Mouse (Mus musculus) lung, postnatal 0 days (tissue): ENCODE results near the gene Klf4. TPM values are rescaled to one million over a fixed set of nuclear protein-coding genes. Genes with fewer than 3 reads are reported as not detected.

Experiments used
- ATAC-seq: fragments of 200-750 bp; cut with Nextera tagmentation; 2 replicates; pipeline ENCODE4 v1.8.0; 2017; ENCODE audit warnings: moderate library complexity
- DNase-seq: peaks from one replicate; pipeline ENCODE4 v3.0.0-alpha.2; 2016; ENCODE audit warnings: low spot score
- H3K27ac ChIP-seq: fragments of 300-500 bp; sonication (generic); 2 replicates; pipeline ENCODE4 v1.5.1; 2014; ENCODE audit warnings: antibody characterized with exemption, mild to moderate bottlenecking, low read length, mixed read lengths
- H3K27me3 ChIP-seq: fragments of 300-500 bp; sonication (generic); replicated peaks from 2 replicates; pipeline ENCODE4 v1.6.1; 2014; ENCODE audit warnings: low read length, mixed read lengths; ENCODE audit not compliant: insufficient read depth
- H3K36me3 ChIP-seq: fragments of 300-500 bp; sonication (generic); 2 replicates; pipeline ENCODE4 v1.6.1; 2014; ENCODE audit warnings: low read length, mixed read lengths; ENCODE audit not compliant: insufficient read depth
- H3K4me1 ChIP-seq: fragments of 300-500 bp; sonication (generic); 2 replicates; pipeline ENCODE4 v1.6.1; 2014; ENCODE audit warnings: antibody characterized with exemption, low read depth, low read length, mixed read lengths; ENCODE audit not compliant: insufficient read depth
- H3K4me2 ChIP-seq: fragments of 300-500 bp; sonication (generic); replicated peaks from 2 replicates; pipeline ENCODE4 v1.6.1; 2014; ENCODE audit warnings: low read depth, mild to moderate bottlenecking, low read length, moderate library complexity, mixed read lengths
- H3K4me3 ChIP-seq: fragments of 300-500 bp; sonication (generic); 2 replicates; pipeline ENCODE4 v1.5.1; 2014; ENCODE audit warnings: low read depth, low read length
- H3K9ac ChIP-seq: fragments of 300-500 bp; sonication (generic); replicated peaks from 2 replicates; pipeline ENCODE4 v1.6.1; 2014; ENCODE audit warnings: low read depth, mild to moderate bottlenecking
- H3K9me3 ChIP-seq: fragments of 300-500 bp; sonication (generic); 2 replicates; pipeline ENCODE4 v1.6.1; 2016; ENCODE audit warnings: low read length, mixed read lengths
- CTCF ChIP-seq: IDR thresholded peaks from 2 replicates; pipeline ENCODE4 v1.5.1; 2016; ENCODE audit warnings: antibody characterized with exemption, mild to moderate bottlenecking
- EP300 ChIP-seq: IDR thresholded peaks from 2 replicates; pipeline ENCODE4 v1.6.1; 2016; ENCODE audit warnings: antibody characterized with exemption, mild to moderate bottlenecking, control low read depth
- WGBS: fragments of 180-500 bp; shearing (Covaris S2); extraction: QIAGEN DNeasy Blood & Tissue Kit; methylation state at CpG from one replicate; pipeline ENCODE4 v1.1.7; 2014; 5-methylcytosine and 5-hydroxymethylcytosine counted together
- polyA plus RNA-seq: library from polyadenylated mRNA; unstranded; fragments of >200 nt; fragmentation: Nextera tagmentation; extraction: Ambion mirVana; gene quantifications from 2 replicates; pipeline ENCODE4 v1.2.1, GENCODE M21; 2015

Gene Klf4
- polyA plus RNA-seq, 1 experiment from 2014 or later: 39.1 TPM

DNA sequence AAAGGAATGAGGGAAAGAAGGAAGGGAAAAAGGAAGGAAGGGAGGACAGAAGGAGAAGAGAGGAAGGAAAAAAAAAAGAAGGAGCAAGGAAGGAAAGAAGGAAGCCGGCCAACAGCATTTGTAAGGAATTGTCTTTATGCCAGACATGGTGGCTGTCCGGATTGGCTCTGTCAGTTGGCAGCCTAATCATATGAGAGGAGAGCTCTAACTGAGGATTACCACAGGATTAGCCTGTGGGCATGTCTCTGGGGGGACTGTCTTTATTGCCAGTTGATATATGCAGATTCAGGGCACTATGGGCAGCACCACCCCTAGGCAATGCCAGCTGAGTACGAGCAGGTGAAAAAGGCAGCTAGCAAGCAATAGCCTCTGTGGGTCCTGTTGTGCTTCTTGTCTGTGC lies 29.8 kb upstream of the Klf4 start:
- H3K4me1 ChIP-seq: no peaks in the 10 kb centered on the region
- no peak overlapping the region for H3K27ac ChIP-seq
- no peak for ATAC-seq
- no peaks in the 10 kb centered on the region for H3K27me3 ChIP-seq
- no peaks in the 10 kb centered on the region for H3K36me3 ChIP-seq
- no peak for DNase-seq
- no peak overlapping the region for H3K4me2 ChIP-seq
- no peaks in the 10 kb centered on the region for H3K9me3 ChIP-seq
- H3K4me3 ChIP-seq: no peak overlapping the region
- WGBS: 72% methylated on average over 3 of the region's 3 CpGs
- no peak overlapping the region for H3K9ac ChIP-seq
- TF ChIP-seq EP300 (no peak), CTCF (no peak)

GRCm38 (mm10) chr4:55546869-55547268 lies 14.6 kb upstream of the Klf4 start:
- ATAC-seq: no peak
- no peaks in the 10 kb centered on the region for H3K27me3 ChIP-seq

GRCm38 (mm10) chr4:55542753-55543152 lies 10.5 kb upstream of the Klf4 start:
- DNase-seq (no peak), ATAC-seq (no peak)
- H3K4me1 ChIP-seq: no peaks in the 10 kb centered on the region; the same call in 1 of the 2 replicates
- H3K27me3 ChIP-seq: no peaks in the 10 kb centered on the region
- H3K9me3 ChIP-seq: no peaks in the 10 kb centered on the region
- TF ChIP-seq EP300 (no peak), CTCF (no peak)
- no peak overlapping the region for H3K9ac ChIP-seq
- no peak overlapping the region for H3K4me3 ChIP-seq
- H3K27ac ChIP-seq: no peak overlapping the region
- H3K36me3 ChIP-seq: no peaks in the 10 kb centered on the region
- 56% methylated on average over 2 of the region's 2 CpGs for WGBS
- H3K4me2 ChIP-seq: no peak overlapping the region

More at GRCm38 (mm10) chr4:55546869-55547268, 14.6 kb upstream of the Klf4 start:
- no peak overlapping the region for H3K27ac ChIP-seq
- H3K4me3 ChIP-seq: no peak overlapping the region
- H3K9me3 ChIP-seq: no peaks in the 10 kb centered on the region
- no peak overlapping the region for H3K4me2 ChIP-seq
- no peaks in the 10 kb centered on the region for H3K4me1 ChIP-seq
- no peak for DNase-seq
- TF ChIP-seq CTCF: no peak
- TF ChIP-seq EP300: no peak
- WGBS: 87% methylated on average over 12 of the region's 12 CpGs
- H3K36me3 ChIP-seq: no peaks in the 10 kb centered on the region
- no peak overlapping the region for H3K9ac ChIP-seq

DNA sequence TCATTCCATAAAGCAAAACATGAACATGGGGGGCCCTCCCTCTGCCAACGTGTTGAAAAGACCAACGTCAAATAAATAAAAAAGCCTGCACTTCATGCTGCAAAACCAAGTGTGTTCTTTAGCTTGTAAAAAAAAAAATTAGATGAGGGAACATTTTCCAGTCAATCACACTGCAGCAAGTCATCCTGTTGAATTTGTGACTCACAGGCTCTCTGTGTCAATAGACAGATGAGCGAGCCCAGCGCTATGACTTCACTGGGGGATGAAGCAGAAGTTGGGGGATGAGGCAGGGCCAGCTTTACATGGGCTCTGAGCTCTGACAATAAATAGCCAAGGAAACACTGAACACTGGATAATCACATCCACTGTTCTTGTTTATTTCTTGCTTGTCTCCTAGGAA lies 9.4 kb upstream of the Klf4 start:
- DNase-seq (no peak), ATAC-seq (peak; percentile 65)
- Histone ChIP-seq H3K4me2 (no peak overlapping the region), H3K36me3 (no peaks in the 10 kb centered on the region), H3K9ac (no peak overlapping the region), H3K27ac (no peak overlapping the region), H3K4me3 (no peak overlapping the region), H3K9me3 (no peaks in the 10 kb centered on the region), H3K4me1 (no peaks in the 10 kb centered on the region; the same call in 1 of the 2 replicates), H3K27me3 (no peaks in the 10 kb centered on the region)
- WGBS: 42% methylated on average over 4 of the region's 4 CpGs
- TF ChIP-seq CTCF (no peak), EP300 (no peak)

DNA sequence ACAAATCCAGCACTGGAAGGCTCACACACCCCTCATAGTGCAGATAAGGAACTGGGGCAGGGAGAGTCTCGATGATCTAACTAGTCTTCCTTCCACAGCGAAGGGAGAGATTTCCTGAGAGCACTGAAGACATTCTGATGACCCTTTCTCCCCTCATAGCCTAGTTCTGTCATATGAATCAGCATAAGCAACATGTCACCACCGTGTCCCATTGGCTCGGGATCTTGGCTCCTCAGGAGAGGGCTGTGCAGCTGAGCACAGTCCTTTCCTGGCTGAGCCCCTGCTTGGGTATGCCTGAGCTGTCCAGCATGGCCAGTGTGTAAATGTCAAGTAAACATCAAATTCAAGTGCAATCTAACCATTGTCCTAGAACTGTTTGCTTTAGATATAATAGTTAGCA lies 9.0 kb upstream of the Klf4 start:
- H3K4me2 ChIP-seq: no peak overlapping the region
- H3K9me3 ChIP-seq: no peaks in the 10 kb centered on the region
- H3K27ac ChIP-seq: no peak overlapping the region
- H3K4me3 ChIP-seq: no peak overlapping the region
- ATAC-seq (peak; percentile 92), DNase-seq (peak; percentile 48)
- no peaks in the 10 kb centered on the region for H3K36me3 ChIP-seq
- no peaks in the 10 kb centered on the region; the same call in 1 of the 2 replicates for H3K27me3 ChIP-seq
- TF ChIP-seq EP300 (peak; percentile 85), CTCF (no peak)
- no peaks in the 10 kb centered on the region; the same call in 1 of the 2 replicates for H3K4me1 ChIP-seq
- 22% methylated on average over 4 of the region's 4 CpGs for WGBS
- H3K9ac ChIP-seq: no peak overlapping the region

GRCm38 (mm10) chr4:55535012-55535411 lies 2.7 kb upstream of the Klf4 start:
- no peak overlapping the region for H3K9ac ChIP-seq
- no peaks in the 10 kb centered on the region for H3K9me3 ChIP-seq
- no peak overlapping the region for H3K27ac ChIP-seq
- H3K27me3 ChIP-seq: no peaks in the 10 kb centered on the region; the same call in 1 of the 2 replicates
- no peak overlapping the region for H3K4me3 ChIP-seq
- DNase-seq (peak; percentile 24), ATAC-seq (no peak)
- no peak overlapping the region for H3K4me2 ChIP-seq
- no peaks in the 10 kb centered on the region; the same call in 1 of the 2 replicates for H3K4me1 ChIP-seq
- H3K36me3 ChIP-seq: peaks cover 5% of the 10 kb centered on the region
- TF ChIP-seq CTCF (no peak), EP300 (no peak)

- no peaks in the 10 kb centered on the region for H3K9me3 ChIP-seq
- H3K4me3 ChIP-seq: no peak overlapping the region
- no peak for TF ChIP-seq CTCF
- TF ChIP-seq EP300: no peak
- no peak overlapping the region for H3K4me2 ChIP-seq
- peaks cover 8% of the 10 kb centered on the region for H3K36me3 ChIP-seq
- WGBS: 50% methylated on average over 4 of the region's 4 CpGs
- H3K27me3 ChIP-seq: no peaks in the 10 kb centered on the region; the same call in 1 of the 2 replicates
- DNase-seq (peak; percentile 71), ATAC-seq (no peak)
- 0 out of 2 replicates have a peak overlapping the region, but pooled peaks have one; percentile 99 for H3K27ac ChIP-seq
- H3K4me1 ChIP-seq: no peaks in the 10 kb centered on the region; the same call in 1 of the 2 replicates
- H3K9ac ChIP-seq: no peak overlapping the region
These were observed 2.2 kb upstream of the Klf4 start for GRCm38 (mm10) chr4:55534510-55534909.
